Mouse (Mus musculus): ENCODE data around the gene Hoxd1.

Hoxd1 gene

GRCm38 (mm10) chr2:74732513-74733316 lies 30.1 kb upstream of the Hoxd1 start:
- DNase-seq (ENCODE audit: low spot score) = no peak

- no peak for DNase-seq (ENCODE audit: low spot score)
Observed at GRCm38 (mm10) chr2:74733317-74733661, 29.5 kb upstream of the Hoxd1 start.

GRCm38 (mm10) chr2:74733765-74734164 lies 29.0 kb upstream of the Hoxd1 start:
- DNase-seq (ENCODE audit: low spot score) = no peak

GRCm38 (mm10) chr2:74734451-74734850 lies 28.3 kb upstream of the Hoxd1 start:
- DNase-seq (ENCODE audit: low spot score) = no peak

GRCm38 (mm10) chr2:74734996-74735811 lies 27.6 kb upstream of the Hoxd1 start:
- no peak for DNase-seq (ENCODE audit: low spot score)

GRCm38 (mm10) chr2:74735851-74736687 lies 26.7 kb upstream of the Hoxd1 start:
- no peak for DNase-seq (ENCODE audit: low spot score)

GRCm38 (mm10) chr2:74736688-74737577 lies 25.8 kb upstream of the Hoxd1 start:
- DNase-seq (ENCODE audit: low spot score) = no peak

GRCm38 (mm10) chr2:74737578-74738070 lies 25.2 kb upstream of the Hoxd1 start:
- DNase-seq (ENCODE audit: low spot score) = no peak

GRCm38 (mm10) chr2:74738623-74739475 lies 23.9 kb upstream of the Hoxd1 start:
- DNase-seq (ENCODE audit: low spot score) = no peak

- DNase-seq (ENCODE audit: low spot score) = no peak
Observed at GRCm38 (mm10) chr2:74739476-74739800, 23.3 kb upstream of the Hoxd1 start.

GRCm38 (mm10) chr2:74739869-74740268 lies 22.9 kb upstream of the Hoxd1 start:
- DNase-seq (ENCODE audit: low spot score) = no peak

GRCm38 (mm10) chr2:74740311-74741091 lies 22.3 kb upstream of the Hoxd1 start:
- DNase-seq (ENCODE audit: low spot score) = no peak

- no peak for DNase-seq (ENCODE audit: low spot score)
Observed at GRCm38 (mm10) chr2:74741252-74741978, 21.4 kb upstream of the Hoxd1 start.

- DNase-seq (ENCODE audit: low spot score) = no peak
Observed at GRCm38 (mm10) chr2:74741979-74742277, 20.9 kb upstream of the Hoxd1 start.

GRCm38 (mm10) chr2:74745540-74746297 lies 17.1 kb upstream of the Hoxd1 start:
- DNase-seq (ENCODE audit: low spot score) = no peak

- no peak for DNase-seq (ENCODE audit: low spot score)
Observed at GRCm38 (mm10) chr2:74746298-74746921, 16.4 kb upstream of the Hoxd1 start.

- DNase-seq (ENCODE audit: low spot score) = no peak
Observed at GRCm38 (mm10) chr2:74747006-74747405, 15.8 kb upstream of the Hoxd1 start.

GRCm38 (mm10) chr2:74747661-74748141 lies 15.1 kb upstream of the Hoxd1 start:
- DNase-seq (ENCODE audit: low spot score) = no peak
